Mouse (Mus musculus): ENCODE results near the gene Tmem177. TPM values are rescaled to one million over a fixed set of nuclear protein-coding genes. Genes with fewer than 3 reads are reported as not detected.

Gene Tmem177
- polyA plus RNA-seq, 1 experiment from 2014 or later: 7.5 TPM

DNA sequence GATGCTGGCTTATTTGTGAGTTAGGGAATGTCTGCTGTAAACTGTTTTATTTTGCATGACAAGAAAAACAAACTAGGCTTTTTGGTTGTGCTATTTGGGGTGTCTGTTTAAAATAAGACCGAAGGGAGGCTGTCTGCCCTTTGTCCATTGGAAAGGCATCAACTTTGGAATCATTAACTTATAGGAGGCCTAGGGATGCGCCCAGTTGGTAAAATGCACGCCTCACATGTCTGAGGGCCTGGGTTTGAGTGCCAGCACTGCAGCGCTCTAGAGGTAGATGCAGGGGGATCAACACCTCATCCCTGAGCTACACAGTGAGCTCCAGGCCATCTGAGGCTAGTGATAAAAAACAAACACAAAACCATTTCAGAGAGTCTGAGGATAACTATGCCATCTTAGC, 35.5 kb downstream of the Tmem177 start:
- Histone ChIP-seq H3K4me3 (replicated peaks; ENCODE audit: low read depth, low read length) (no peak overlapping the region), H3K4me2 (ENCODE audit: low read length) (no peak overlapping the region), H3K9ac (replicated peaks; ENCODE audit: low read length) (no peak overlapping the region), H3K36me3 (ENCODE audit: control insufficient read depth, insufficient read depth, low read length) (no peaks in the 10 kb centered on the region), H3K27ac (replicated peaks; ENCODE audit: low read depth, low read length) (no peak overlapping the region), H3K9me3 (ENCODE audit: control insufficient read depth, low read length) (no peaks in the 10 kb centered on the region), H3K4me1 (ENCODE audit: control insufficient read depth, insufficient read depth, low read length) (no peaks in the 10 kb centered on the region), H3K27me3 (ENCODE audit: control insufficient read depth, insufficient read depth, low read length) (no peaks in the 10 kb centered on the region)
- DNase-seq: no peak
- 92% methylated on average over 4 of the region's 4 CpGs for WGBS
- ATAC-seq (ENCODE audit: low FRiP score, low TSS enrichment): no peak

DNA sequence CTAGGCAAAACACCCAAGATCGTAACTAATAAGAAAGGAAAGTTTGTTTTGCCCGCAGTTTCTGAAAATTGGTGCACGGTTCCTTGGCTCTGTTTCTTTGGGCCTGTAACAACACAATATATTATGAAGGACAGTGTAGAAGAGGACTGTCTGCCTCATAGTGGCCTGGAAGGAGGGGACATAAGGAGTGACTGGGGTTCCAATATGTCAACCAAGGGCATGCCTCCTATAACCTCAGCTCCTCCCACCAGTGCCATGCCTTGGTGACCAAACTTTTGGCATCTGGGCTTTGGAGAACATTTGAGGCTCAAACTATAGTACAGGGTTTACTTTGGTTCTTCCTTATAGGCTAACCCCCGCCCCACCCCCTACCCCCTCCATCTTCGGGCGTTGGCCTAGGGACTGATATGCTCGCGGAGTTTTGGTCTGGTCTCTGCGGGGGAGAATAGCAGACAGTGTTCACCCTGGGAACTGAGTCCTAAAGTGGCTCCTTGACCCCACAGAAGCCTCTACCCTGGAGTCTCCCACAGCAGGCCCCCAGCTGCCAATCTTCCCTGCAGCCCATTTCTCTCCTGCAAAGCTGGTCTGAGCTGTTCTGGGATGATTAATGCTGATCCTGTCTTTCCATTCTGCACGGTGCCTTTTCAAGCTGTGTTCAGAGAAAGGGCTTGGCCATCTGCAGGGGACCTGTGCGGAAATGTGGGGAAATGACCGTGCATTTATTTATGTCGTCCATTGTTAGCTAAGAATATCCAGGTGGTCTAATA, 44.4 kb downstream of the Tmem177 start:
- no peaks in the 10 kb centered on the region for H3K27me3 ChIP-seq (ENCODE audit: control insufficient read depth, insufficient read depth, low read length)
- peak; percentile 34; the same call in 1 of the 2 replicates for ATAC-seq (ENCODE audit: low FRiP score, low TSS enrichment)
- peak overlapping the region; percentile 27; the same call in 1 of the 2 replicates for H3K4me2 ChIP-seq (ENCODE audit: low read length)
- DNase-seq: peak; percentile 59
- no peak overlapping the region for H3K4me3 ChIP-seq (replicated peaks; ENCODE audit: low read depth, low read length)
- H3K27ac ChIP-seq (replicated peaks; ENCODE audit: low read depth, low read length): peak overlapping the region; percentile 10; the same call in 1 of the 2 replicates
- H3K9me3 ChIP-seq (ENCODE audit: control insufficient read depth, low read length): no peaks in the 10 kb centered on the region
- no peaks in the 10 kb centered on the region for H3K36me3 ChIP-seq (ENCODE audit: control insufficient read depth, insufficient read depth, low read length)
- 34% methylated on average over 13 of the region's 13 CpGs for WGBS
- H3K4me1 ChIP-seq (ENCODE audit: control insufficient read depth, insufficient read depth, low read length): peaks cover 11% of the 10 kb centered on the region
- H3K9ac ChIP-seq (replicated peaks; ENCODE audit: low read length): no peak overlapping the region

DNA sequence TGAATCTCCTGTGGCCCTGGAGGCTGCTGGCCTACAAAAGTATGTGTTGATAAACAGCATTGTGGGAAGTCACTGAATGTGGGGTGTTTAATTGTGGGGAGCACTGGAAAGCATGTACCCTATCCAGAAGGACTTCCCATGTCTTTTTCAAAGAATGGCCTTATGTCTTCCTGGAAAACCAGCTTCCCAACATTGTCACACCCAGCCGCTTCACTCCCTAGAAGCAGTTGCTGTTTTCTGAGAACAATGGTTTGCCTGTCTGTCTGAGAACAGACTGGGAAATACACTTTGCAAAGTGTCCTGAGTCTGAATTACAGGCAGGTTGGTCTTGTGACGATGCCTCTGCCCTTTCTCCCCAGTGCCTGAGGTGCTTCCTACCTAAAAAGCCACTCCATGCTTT, 45.7 kb downstream of the Tmem177 start:
- peaks cover 11% of the 10 kb centered on the region for H3K4me1 ChIP-seq (ENCODE audit: control insufficient read depth, insufficient read depth, low read length)
- no peak overlapping the region for H3K4me3 ChIP-seq (replicated peaks; ENCODE audit: low read depth, low read length)
- WGBS: 35% methylated on average over 2 of the region's 2 CpGs
- ATAC-seq (ENCODE audit: low FRiP score, low TSS enrichment): no peak
- DNase-seq: no peak
- H3K9ac ChIP-seq (replicated peaks; ENCODE audit: low read length): no peak overlapping the region
- H3K4me2 ChIP-seq (ENCODE audit: low read length): no peak overlapping the region
- H3K9me3 ChIP-seq (ENCODE audit: control insufficient read depth, low read length): no peaks in the 10 kb centered on the region
- H3K36me3 ChIP-seq (ENCODE audit: control insufficient read depth, insufficient read depth, low read length): no peaks in the 10 kb centered on the region
- no peaks in the 10 kb centered on the region for H3K27me3 ChIP-seq (ENCODE audit: control insufficient read depth, insufficient read depth, low read length)
- no peak overlapping the region for H3K27ac ChIP-seq (replicated peaks; ENCODE audit: low read depth, low read length)

DNA sequence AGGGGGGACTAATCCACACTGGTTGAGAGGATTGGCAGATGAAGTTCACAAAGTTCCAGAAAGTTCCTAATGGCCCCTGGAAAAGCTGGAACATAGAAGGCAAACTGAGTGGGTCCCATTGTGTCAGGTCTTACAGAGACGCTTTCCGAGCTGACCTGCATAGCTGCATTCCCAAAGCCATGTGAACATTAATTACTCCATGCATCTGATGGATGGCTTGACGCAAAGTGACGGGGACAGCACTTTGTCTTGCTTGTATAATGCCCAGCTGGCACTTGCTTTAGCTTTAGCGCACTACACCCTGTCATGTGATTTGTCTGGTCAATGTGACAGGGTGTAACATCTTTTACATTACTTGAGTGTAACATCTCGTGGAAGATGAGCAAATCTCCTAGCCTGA, 47.7 kb downstream of the Tmem177 start:
- peaks cover 11% of the 10 kb centered on the region for H3K4me1 ChIP-seq (ENCODE audit: control insufficient read depth, insufficient read depth, low read length)
- DNase-seq (no peak), ATAC-seq (ENCODE audit: low FRiP score, low TSS enrichment) (no peak)
- no peaks in the 10 kb centered on the region for H3K36me3 ChIP-seq (ENCODE audit: control insufficient read depth, insufficient read depth, low read length)
- H3K9me3 ChIP-seq (ENCODE audit: control insufficient read depth, low read length): no peaks in the 10 kb centered on the region
- H3K27me3 ChIP-seq (ENCODE audit: control insufficient read depth, insufficient read depth, low read length): no peaks in the 10 kb centered on the region
- H3K4me2 ChIP-seq (ENCODE audit: low read length): no peak overlapping the region
- no peak overlapping the region for H3K27ac ChIP-seq (replicated peaks; ENCODE audit: low read depth, low read length)
- H3K9ac ChIP-seq (replicated peaks; ENCODE audit: low read length): no peak overlapping the region
- WGBS: 72% methylated on average over 6 of the region's 6 CpGs
- H3K4me3 ChIP-seq (replicated peaks; ENCODE audit: low read depth, low read length): no peak overlapping the region

DNA sequence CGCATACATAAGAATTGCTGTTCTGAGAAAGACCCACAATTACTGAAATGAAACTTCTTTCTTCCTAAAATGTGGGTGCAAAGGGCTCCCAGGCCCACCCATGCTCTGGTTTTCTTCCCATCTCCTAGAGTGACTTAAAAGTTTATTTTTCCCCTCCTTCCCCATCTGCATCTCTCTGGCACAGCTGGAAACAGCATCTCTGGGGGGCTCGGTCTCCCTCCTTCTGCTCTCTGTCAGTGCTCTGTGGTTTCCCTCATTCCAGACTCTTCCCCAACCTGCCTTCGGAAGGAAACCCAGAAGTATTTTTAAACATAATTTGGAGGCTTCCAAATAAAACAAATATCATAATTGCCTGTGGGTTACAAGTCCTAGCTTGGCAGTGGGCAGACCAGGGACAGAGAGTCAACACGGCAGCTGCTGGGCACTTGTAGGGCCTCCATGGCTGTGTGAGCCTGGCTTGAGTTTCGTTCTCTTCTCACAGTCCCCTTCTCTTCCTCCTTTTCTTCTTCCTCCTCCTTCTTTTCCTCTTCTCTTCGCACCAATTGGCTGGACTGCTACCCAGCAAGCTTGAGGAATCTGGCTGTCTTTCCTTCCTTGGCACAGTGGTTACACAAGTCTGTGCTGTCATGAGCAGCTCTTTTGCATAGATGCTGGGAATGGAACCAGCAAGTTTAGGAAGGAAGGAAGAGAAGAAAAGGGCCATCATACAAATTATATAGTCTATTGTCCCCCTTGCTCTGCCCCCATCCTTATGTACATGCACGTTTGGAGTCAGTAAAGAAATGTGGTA, 49.3 kb downstream of the Tmem177 start:
- no peak overlapping the region for H3K4me2 ChIP-seq (ENCODE audit: low read length)
- no peak overlapping the region for H3K27ac ChIP-seq (replicated peaks; ENCODE audit: low read depth, low read length)
- H3K4me1 ChIP-seq (ENCODE audit: control insufficient read depth, insufficient read depth, low read length): peaks cover 2% of the 10 kb centered on the region
- 78% methylated on average over 7 of the region's 7 CpGs for WGBS
- no peaks in the 10 kb centered on the region for H3K36me3 ChIP-seq (ENCODE audit: control insufficient read depth, insufficient read depth, low read length)
- no peaks in the 10 kb centered on the region for H3K9me3 ChIP-seq (ENCODE audit: control insufficient read depth, low read length)
- no peak overlapping the region for H3K4me3 ChIP-seq (replicated peaks; ENCODE audit: low read depth, low read length)
- no peak overlapping the region for H3K9ac ChIP-seq (replicated peaks; ENCODE audit: low read length)
- ATAC-seq (ENCODE audit: low FRiP score, low TSS enrichment) (no peak), DNase-seq (no peak)
- no peaks in the 10 kb centered on the region for H3K27me3 ChIP-seq (ENCODE audit: control insufficient read depth, insufficient read depth, low read length)

DNA sequence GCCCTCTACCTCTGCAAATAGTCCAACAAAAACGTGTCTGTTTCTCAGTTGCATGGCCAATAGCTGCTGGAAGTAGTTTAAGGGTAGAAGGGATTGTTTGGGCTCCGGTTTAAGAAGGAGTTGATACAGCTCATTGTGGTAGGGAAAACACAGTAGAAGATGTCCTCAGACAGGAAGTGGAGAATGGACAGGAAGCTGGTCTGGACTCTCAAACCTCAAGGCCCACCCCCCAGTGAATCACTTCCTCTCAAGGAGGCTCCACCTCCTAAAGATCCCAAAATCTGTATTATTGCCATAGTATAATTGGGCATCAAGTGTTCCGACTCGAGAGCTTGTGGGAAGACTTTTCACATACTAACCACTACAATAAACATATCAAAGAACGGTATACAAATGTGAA, 53.4 kb downstream of the Tmem177 start:
- no peak overlapping the region for H3K9ac ChIP-seq (replicated peaks; ENCODE audit: low read length)
- DNase-seq (no peak), ATAC-seq (ENCODE audit: low FRiP score, low TSS enrichment) (no peak)
- no peak overlapping the region for H3K27ac ChIP-seq (replicated peaks; ENCODE audit: low read depth, low read length)
- no peak overlapping the region for H3K4me3 ChIP-seq (replicated peaks; ENCODE audit: low read depth, low read length)
- no peaks in the 10 kb centered on the region for H3K36me3 ChIP-seq (ENCODE audit: control insufficient read depth, insufficient read depth, low read length)
- no peaks in the 10 kb centered on the region for H3K4me1 ChIP-seq (ENCODE audit: control insufficient read depth, insufficient read depth, low read length)
- no peaks in the 10 kb centered on the region for H3K27me3 ChIP-seq (ENCODE audit: control insufficient read depth, insufficient read depth, low read length)
- WGBS: 87% methylated on average over 5 of the region's 5 CpGs
- H3K4me2 ChIP-seq (ENCODE audit: low read length): no peak overlapping the region
- no peaks in the 10 kb centered on the region for H3K9me3 ChIP-seq (ENCODE audit: control insufficient read depth, low read length)

Other genes starting within 250 kb of the Tmem177 start
- 17.6 and 18.5 TPM in 2 replicates for gene Ptpn4, start 75.6 kb downstream of the Tmem177 start, polyA plus RNA-seq (2014; fragmentation: Nextera tagmentation; extraction: Ambion mirVana)
- 0.37 TPM in 1 of 2 replicates, not detected in the other for gene Cfap221, start 84.0 kb upstream of the Tmem177 start, polyA plus RNA-seq (2014; fragmentation: Nextera tagmentation; extraction: Ambion mirVana)
- gene Sctr, start 93.7 kb upstream of the Tmem177 start, polyA plus RNA-seq (2014; fragmentation: Nextera tagmentation; extraction: Ambion mirVana): 0.38 and 0.53 TPM in 2 replicates
- gene Tmem37, start 160.9 kb upstream of the Tmem177 start, polyA plus RNA-seq (2014; fragmentation: Nextera tagmentation; extraction: Ambion mirVana): 3.1 and 7.4 TPM in 2 replicates
- 759 and 1,068 TPM in 2 replicates for gene Dbi, start 207.9 kb upstream of the Tmem177 start, polyA plus RNA-seq (2014; fragmentation: Nextera tagmentation; extraction: Ambion mirVana)
- 18.7 and 21.4 TPM in 2 replicates for gene 3110009E18Rik, start 208.0 kb upstream of the Tmem177 start, polyA plus RNA-seq (2014; fragmentation: Nextera tagmentation; extraction: Ambion mirVana)